Mouse (Mus musculus): ENCODE measurements around the gene Gstm4.
"Not testable (repeated sequence)": the region's sequence is repeated elsewhere in the genome, so short reads cannot be mapped to it uniquely, and the experiment has no call there.

The Gstm4 gene

DNA sequence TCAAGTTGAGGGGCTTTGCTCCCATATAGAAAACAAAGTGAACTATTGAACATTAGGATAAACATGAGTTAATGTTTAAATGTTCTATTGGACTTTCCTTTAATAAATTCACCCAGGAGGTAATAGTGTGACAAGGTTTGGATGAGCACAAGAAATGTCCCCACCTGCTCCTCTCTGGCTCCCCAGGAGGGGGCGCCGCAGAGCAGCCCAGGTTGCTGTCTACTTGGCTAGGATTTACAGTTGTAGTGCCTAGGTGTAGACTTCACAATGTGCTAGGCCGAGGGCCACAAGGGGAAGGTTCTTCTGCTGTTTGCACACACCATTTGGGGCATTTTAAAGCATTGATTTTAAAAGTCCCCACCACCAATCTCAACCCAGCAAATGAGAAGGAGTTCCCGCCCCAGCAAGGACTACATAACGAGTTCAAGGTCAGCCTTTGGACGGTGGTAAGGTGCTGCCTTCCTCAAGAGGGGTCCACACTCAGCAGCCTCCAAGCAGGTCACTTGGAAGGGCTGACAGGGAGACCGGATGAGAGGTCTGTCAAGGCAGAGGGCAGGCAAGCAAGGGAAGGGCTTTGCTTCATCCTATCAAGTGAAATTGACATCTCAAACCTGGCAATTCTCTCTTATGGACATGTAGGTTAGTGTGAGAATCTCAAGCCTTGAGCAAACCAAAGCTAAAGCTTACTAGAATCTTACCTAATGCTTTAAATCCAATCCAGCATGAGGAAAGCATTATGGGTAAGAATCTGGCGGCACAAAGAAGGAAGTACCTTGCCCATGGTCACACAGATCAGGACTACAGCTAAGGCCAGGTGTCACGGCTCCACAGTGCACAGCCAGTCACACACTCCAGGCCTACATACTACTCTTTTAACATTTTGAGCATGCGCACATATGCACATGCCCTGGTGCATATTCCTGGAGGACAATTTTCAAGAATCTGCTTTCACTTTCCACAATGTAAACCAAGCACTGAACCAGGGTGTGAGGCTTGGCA is 25.9 kb upstream of the Gstm4 start:
- DNase-seq (ENCODE audit: low spot score in 2 of 2) = peak; percentile 60 to 77

DNA sequence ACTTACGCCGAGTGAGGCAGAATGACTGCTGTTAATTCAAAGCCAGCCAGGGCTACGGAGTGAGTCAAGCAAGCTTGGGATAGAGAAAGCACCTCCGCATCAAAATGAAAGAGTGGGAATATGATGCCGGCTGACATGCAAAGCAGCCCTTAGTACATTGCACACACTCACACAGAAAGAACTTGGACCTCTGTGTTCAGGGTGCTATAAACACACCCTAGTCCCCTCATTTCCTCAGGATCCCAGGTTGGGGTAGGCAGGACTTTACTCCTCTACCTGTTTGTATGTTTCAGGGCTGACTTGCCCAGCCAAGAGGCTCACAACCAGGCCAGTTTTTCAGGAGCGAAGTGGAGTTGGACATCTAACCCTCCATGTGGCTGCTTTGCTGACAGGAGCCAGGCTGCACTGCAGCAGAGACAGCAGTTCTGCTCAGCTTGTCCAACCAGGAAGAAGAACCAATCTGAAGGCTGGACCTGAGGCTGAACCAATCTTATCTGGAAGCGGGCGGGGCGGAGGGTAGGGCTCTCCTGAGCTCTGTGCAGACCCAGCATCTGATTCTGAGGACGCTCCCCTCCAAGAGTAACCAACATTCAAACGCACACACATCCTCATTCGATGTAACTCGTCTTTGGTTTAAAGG is 24.7 kb upstream of the Gstm4 start:
- peak; percentile 55 to 69 for DNase-seq (ENCODE audit: low spot score in 2 of 2)

DNA sequence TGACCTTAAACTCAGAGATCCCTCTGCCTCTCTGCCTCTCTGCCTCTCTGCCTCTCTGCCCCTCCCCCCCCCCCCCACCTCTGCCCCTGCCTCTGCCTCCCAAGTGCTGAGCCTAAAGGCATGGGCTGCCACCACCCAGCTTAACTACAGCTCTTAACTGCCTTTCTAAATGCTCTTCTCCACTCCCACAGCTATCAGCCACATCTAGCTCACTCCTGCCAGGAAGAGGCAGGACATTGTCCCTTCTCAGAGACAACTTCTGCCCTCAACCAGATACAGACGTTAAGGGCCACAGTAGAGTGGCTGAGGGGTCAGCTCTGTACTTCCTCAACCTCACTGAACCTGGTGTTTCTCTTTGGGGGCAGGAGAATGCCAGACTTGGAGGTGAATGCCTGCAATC is 24.1 kb upstream of the Gstm4 start:
- DNase-seq (ENCODE audit: low spot score in 2 of 2) = no peak

DNA sequence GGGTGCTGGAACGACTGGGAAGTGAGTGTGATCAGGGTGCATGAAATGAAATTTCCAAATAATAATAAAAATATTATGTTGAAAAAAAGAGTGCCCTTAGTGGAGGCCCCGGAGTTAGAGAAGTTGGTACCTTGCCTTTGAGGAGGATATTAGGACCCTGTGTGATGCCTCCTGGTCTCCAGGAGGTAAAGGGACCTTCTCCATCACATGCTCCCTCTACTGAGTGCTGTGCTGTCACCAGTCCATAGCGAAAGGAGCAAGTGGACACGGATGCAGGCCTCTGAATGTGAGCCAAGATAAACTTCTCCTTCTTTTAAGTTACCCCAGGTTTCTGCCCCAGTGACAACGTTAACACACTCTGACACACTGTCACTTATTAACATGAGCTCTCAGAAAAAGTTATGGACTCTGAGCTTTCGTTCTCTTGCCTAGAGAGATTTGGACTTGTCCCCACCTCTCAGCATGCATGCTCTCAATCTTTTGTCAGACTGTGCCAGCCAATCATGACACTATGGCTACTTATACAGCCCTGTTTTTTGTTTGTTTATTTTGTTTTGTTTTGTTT is 22.8 kb upstream of the Gstm4 start:
- DNase-seq (ENCODE audit: low spot score in 2 of 2) = no peak

DNA sequence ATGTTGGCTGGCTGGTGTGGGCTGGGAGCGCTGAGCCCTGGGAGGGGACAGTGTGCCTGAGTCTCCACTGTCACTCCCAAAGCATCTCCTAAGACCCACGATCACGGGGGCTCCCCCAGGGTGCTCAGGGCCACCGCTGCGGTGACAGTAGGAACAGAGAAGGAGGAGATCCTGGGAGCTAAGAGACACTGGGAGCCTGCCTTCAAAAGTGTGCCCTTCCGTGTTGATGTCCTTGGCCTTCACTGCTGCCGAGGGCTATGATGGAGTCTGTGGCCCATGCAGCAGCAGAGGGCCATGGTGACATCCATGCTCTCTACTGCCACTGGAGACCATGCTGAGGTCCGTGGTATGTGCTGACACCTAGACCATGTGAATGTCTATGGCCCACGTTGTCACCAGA is 20.9 kb upstream of the Gstm4 start:
- no peak for DNase-seq (ENCODE audit: low spot score in 2 of 2)

DNA sequence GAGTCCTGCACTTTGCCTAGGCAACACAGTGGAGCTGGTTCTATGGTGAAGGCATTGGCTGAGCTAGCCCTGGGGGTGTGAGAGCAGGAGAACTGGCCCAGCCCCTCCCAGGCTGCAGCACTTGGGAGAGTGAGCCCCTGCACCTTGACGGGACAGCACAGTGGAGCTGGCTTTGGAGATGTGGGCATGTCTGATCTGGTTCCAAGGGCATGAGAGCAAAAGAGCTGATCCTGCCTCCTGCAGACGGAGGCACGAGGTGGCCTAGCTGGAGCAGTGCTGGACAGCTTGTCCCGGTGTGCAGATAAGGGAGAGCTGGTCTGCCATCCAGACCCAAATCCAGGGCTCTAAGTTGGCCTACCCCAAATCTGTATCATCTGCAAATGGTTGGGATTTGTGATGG is 20.0 kb upstream of the Gstm4 start:
- DNase-seq (ENCODE audit: low spot score in 2 of 2) = no peak

DNA sequence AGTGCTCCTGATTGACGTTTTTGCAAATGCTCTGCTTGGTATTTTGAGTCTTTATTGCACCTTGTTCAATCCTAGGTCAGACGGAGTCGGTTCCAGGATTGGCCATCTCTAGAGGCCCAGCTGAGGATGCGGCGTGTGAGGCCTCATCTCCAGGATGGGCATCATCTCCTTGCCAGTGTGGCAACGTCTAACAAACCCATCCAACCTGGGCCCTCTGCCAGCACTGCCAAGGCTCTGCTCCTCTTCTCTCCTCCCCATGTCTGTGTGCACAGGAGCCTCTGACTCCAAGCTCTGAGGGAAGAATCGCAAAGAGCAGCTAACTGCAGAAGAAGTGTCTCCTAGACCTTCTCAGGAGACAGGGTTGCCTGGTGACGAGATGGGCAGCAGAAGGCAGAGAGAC is 18.0 kb upstream of the Gstm4 start:
- DNase-seq (ENCODE audit: low spot score in 2 of 2) = no peak

DNA sequence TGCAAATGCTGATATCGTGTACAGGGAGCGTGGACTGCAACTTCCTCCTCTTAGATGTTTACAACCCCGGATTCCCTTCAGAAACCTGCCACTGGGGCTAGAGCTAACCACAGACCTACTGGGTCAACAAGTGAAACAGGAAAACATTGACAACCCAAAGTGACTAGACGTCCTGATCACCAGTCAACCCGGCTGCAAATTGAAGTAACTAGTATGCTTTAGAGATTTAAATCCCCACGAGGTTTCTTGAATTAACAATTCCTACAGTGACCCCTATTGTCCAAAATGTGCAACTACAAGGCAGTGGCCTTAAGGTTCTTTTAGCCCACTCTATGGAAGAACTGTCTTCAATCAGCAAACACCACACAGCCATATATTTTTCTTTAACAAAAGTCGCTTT is 16.7 kb upstream of the Gstm4 start:
- peak in 1 of 2 experiments; percentile 30 for DNase-seq (ENCODE audit: low spot score in 2 of 2)

DNA sequence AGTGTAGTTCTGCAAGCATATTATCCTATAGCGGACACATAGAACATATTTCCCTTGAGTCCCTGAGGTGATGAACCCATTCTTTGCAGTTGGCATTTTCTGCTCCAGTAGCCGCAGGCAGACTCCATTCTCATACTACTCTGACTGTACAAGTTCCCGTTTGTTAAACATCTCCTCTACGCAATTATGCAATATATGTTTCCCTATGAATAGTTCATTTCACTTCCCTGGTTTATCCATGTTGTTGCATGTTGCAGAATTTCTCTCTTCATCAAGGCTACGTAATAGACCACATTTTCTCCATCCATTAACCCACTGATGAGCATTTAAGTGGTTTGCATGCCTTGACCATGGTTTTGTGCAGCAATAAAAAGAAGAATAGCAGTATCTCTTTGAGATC is 5.8 kb upstream of the Gstm4 start:
- no peak for DNase-seq (ENCODE audit: low spot score in 2 of 2)

DNA sequence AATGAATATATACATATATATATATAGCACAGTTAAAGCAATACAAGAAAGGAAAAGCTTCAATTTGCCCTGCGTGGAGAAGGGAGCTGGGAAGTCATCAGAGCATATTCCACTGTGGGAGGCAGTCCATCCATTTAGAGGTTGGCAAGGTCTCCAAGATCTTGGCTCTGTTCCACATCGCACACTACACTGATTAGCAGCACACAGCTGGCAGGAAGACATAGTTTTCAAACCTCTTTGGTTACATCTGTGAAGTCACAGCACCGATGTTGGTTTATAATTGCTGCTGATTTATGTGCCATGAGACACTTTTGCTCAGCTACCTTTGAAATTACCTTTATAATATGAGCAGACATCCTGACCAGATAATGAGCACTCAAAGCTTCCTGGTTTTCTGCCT is 3.6 kb upstream of the Gstm4 start:
- DNase-seq (ENCODE audit: low spot score in 2 of 2) = no peak

DNA sequence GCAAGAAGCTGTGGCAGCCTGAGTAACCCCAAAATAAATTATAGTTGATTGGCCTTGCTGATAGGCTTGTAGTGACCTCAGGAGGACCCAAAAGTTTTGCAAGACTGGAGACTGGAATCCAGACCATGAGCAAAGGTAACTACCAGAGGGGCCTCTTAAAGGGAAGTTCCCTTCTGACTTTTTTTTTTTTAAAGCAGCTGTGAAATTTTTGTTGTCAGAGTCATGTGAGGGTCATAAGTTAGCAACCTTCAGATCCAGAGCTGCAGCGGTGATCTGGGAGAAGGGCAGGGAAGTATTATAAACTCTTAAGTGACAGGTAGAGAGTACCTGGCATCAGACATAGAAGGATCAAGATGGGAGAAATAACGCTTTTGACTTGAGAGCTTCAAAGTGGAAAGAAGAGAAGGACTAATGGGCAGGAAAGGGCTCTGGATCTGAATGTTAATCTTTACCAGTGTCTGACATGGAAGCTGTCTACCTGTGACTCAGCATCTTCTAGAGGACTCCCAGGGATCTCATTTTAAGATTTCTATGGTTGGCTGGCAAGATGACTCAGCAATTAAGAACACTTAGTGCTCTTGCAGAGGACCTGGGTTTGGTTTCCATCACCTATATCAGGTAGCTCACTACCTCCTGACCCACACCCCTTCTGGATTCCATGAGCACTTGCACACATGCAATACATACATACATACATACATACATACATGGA is 2.4 kb upstream of the Gstm4 start:
- no peak for DNase-seq (ENCODE audit: low spot score in 2 of 2)

DNA sequence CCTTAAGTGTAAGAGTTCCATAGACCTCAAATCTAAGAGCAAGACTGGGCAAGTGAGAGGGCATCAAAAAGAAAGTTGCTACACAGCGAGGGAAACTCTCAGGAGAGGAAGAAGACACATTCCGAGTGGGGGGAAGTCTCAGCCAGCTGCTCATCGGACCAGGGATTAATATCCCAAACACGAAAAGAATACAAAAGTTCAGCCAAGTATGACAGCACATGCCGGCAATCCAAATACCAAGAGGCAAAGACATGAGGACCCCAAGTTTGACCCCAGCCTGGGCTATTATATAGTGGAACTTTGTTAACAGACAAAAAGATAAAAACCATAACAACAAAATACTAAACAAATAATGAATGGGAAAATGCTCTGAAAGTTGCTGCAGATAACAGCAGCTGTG is 11.5 kb downstream of the Gstm4 start:
- DNase-seq (ENCODE audit: low spot score in 2 of 2) = no peak

DNA sequence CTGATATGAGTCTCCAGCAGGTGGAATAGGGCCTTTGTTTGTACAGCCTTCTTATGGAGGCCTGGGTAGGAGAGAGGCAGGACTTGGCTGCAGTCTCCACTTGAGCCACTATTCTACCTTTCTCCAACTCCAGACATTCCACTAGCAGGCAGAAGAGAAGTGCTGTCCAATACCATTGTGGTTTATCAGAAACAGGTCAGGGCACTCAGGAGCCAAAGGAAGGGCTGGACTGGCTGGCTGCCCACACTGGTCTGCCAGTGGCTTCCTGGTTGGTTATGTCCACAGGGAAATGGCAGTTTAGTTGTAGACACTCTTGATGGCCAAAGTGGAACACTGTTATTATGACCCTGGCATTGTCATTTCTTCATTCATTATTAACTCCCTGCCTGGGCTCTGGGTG is 12.6 kb downstream of the Gstm4 start:
- no peak for DNase-seq (ENCODE audit: low spot score in 2 of 2)

DNA sequence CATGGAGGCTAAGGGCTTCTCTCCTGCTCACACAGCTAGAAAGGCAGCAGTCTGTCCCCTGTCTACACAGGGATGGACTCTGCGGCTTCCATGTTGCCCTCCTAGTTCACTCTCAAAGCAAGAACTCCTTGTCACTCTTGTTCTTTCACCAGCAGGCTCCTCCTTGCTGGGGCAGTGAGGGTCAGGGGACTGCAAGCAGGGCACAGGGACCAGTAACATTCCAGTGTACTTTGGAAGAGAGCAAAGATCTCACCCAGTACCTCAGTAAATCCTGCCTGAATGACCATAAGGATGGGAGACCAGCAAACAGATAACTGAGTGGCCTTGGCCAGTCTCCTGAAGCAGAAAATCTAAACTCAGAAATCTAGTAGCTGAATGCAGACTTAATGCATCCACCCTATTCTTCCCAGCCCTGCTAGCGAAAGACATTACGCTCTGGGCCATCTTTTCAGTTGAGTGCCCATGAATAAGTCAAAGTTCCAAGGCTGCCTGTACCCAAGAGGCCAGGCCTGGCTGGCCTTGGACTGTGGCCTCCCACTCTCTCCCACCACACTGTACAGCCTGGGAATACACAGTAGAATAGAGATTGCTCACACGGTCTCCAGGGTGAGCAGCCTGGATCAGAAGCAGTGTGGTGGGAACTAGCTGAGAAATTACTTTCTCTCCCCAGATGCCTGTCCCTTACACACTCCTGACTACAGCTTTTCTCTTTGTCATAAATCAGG is 15.9 kb downstream of the Gstm4 start:
- no peak for DNase-seq (ENCODE audit: low spot score in 2 of 2)

DNA sequence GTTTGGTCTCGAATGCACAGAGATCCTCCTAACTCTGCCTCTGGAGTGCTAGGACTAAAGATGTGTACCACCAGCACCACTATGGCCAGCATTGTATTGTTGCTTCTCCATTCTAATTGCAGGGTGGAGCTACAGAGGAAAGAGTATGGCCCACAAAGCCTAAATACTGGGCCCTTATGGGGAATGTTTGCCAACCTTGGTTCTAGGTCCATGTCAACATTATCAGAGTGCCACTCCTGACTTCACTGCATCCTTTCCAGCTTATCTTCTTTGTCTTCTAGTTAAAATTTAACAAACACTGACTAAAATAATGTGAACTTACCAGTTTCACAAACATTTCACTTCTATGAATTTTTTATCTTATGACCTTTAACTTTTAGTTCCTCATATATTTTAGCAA is 18.1 kb downstream of the Gstm4 start:
- DNase-seq (ENCODE audit: low spot score in 2 of 2) = no peak

DNA sequence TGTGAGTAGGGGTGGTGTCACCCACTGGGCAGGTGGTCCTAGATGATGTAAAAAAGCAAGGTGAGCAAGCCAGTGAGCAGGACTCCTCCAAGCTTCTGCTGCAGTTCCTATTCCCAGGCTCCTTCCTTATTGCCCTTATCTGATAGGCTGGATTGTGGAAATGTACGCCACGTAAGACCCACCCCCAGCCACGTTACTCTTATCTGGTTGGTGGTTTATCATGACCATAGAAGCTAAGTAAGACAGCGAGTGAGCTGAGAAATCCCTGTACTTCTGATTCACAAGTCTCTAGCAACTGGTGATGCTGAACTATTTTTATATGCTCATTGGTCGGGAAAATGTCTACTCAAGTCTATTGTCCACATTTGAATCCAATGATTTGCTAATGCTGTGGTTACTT is 18.6 kb downstream of the Gstm4 start:
- no peak for DNase-seq (ENCODE audit: low spot score in 2 of 2)

DNA sequence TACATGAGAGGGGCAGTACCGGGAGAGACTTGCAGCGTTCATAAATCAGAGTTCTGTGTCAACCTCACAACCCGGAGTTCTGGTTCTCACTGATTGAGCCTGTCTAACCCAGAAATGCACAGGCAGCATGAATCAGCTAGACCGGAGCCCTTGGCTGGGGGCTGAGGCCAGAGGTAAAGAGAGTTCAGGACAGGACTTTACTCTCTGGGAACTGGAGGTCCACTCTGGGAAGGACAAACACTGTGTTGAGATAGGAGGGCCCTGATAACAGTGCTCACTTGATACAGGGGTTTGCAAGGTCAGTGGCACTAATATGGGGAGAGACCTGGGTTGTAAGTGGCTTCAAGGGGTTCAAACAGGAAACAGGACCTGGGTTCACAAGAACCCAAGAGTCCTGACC is 19.4 kb downstream of the Gstm4 start:
- DNase-seq (ENCODE audit: low spot score in 2 of 2) = peak in 1 of 2 experiments; percentile 70

DNA sequence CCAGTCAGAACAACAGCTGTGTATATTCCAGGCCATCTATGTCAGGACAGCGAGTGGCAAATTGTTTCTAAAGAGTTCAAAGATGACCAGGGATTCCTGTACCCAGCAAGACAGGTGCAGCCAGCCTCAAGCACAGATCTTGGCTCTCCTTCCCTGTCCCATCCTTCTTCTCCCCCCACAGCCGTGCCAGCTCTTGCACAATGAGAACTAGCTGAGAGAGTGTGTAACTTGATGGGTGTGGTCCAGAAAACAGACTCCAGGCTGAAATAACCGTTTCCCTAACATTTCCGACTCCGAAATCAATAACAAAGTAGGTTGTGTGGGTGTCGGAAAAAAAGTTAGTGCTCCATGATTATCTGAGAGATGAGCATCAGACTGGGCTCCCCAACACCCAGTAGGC is 22.0 kb downstream of the Gstm4 start:
- DNase-seq (ENCODE audit: low spot score in 2 of 2) = peak in 1 of 2 experiments; percentile 84

DNA sequence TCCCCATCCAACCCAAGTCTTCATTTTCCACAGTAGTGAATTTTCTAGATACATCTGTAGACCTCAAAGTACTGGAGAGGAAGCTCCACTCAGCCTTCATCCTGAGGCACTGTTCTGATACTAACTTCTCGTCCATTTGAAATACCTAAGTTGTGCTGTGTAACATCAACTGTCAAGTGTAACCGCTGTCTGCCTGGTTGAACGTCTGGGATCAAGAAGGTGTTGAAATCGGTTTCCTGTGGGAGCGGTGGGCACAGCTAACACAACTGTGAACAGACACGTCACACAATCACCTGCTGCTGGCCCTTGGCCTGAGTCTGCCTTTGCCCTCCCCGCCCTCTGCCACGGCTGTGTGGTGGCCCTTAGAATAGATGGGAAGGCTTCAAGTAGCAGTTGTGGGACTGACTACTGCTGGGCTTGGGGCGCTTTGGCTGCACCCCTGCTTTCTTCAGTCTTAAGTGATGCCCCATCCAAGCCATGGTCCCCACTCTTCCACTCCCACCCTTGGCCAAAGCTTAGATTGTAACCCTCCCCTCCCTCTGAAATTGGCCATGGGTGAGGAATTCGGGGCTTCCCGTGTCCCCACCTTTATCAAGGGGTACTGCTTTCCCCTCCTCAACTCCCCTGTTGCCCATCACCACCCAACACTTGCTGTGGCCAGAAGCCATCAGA is 24.2 kb downstream of the Gstm4 start:
- not testable (repeated sequence) for DNase-seq (ENCODE audit: low spot score in 2 of 2)

DNA sequence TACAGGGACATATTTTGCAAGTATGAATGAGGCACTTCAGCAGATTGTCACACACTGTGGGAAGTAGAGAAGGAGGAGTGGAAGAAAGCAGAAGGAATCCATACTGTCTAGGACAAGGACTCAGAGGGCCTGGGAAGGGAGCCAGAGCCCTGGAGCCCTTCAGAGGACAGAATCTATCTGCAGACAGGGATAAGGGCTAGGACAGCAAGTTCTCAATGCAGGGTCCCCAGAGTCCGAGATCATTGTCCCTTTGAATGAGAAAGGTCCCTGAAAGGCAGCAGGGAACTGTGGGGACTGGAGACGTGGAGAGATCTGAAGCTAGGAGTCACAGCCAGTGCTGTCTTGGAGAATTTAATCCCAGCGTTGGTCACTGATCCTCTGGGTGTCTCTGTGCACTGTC is 25.5 kb downstream of the Gstm4 start:
- DNase-seq (ENCODE audit: low spot score in 2 of 2) = not testable (repeated sequence)

Data from urinary bladder, postnatal 36 days (tissue).